Mouse (Mus musculus) adrenal gland, adult (tissue): Measurements from ENCODE around the gene Olfr231.

Experiments
- DNase-seq, 2 experiments: peaks; one replicate each; pipeline ENCODE4 v3.0.0; 2022 to 2023; ENCODE audit warnings: low spot score in 1 of 2; ENCODE audit not compliant: inconsistent age in 2 of 2

Gene Olfr231

DNA sequence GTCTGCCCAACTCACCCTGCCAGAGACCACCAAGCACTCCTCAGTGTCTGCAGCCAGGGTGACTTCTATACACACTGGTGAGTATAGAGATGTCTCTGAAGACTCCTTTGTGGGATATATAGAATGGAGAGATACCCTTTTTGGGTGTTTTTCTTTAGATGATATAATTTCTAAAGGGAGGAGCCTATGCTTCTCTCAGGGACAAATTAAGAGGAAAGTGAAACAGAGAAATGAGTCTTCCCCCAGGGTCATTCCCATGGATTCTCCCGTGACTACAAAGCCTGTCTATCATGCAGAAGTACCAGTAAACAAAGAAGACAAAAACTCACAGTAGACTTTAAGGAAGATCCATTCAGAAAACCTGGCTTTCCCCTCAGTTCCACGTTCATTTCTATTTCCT, at the start of gene Olfr231:
Olfr231 (minus strand) TSS at position 101 of the 400 bp plus-strand sequence.
- no peak for DNase-seq

DNA sequence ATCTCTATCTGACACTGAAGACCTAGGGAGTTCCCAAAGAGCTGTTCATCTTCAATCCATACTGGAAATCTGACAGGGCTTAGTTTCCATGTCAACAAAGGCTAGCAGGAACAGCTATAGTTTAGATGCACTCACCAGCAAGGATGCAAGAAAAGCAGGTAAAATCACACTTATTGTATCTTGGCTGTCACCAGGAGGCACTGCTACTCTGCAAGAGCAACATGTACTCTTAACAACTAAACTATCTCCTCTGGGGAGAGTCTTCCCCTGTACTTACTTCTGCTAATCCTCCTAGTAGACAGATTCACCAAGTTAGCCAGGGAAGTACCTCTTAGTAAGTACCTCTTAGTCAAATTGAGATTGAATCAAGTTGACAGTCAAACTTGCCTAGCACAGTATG, 48.1 kb upstream of the Olfr231 start:
- DNase-seq = no peak

DNA sequence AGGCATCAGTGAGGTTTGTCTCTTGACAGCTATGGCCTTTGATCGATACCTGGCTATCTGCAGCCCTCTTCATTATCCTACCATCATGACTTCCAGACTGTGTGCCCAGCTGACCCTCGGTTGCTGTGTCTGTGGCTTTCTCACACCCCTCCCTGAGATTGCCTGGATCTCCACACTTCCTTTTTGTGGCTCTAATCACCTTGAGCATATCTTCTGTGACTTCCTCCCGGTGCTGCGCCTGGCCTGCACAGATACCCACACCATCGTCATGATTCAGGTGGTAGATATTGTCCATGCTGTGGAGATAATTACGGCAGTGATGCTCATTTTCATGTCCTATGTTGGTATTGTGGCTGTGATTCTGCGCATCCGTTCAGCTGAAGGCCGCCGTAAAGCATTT, 38.1 kb upstream of the Olfr231 start:
- DNase-seq = no peak

GRCm38 (mm10) chr1:174158512-174158911, 37.5 kb upstream of the Olfr231 start:
- DNase-seq = no peak

- DNase-seq = no peak
Observed at GRCm38 (mm10) chr1:174157622-174158021, 36.7 kb upstream of the Olfr231 start.

GRCm38 (mm10) chr1:174155333-174155732, 34.4 kb upstream of the Olfr231 start, which contains the start of gene Olfr420:
TSS of gene Olfr420 (plus strand) at chr1:174155633.
- no peak for DNase-seq

DNA sequence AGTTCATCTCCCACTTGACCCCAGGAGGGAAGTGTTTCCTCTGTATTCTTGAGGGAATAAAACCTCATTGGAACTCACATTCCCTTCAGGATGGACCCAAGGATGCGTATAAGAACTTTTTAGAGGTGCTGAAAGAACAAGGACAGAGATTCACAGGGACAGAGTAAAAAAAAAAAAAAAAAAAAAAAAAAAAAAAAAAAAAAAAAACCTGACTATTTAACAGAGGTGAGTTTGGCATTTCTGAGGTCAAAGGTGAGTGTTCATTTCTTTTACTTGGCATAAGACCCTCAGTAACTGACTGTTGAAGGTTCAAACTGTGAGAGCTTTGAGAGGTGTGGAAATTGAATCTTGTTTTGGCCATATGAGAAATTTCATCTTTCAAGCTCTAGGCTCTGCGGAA, 28.3 kb upstream of the Olfr231 start:
- DNase-seq = no peak

- DNase-seq = no peak
Observed at GRCm38 (mm10) chr1:174146696-174147095, 25.7 kb upstream of the Olfr231 start.

- DNase-seq = no peak
Observed at GRCm38 (mm10) chr1:174141384-174141783, 20.4 kb upstream of the Olfr231 start.

DNA sequence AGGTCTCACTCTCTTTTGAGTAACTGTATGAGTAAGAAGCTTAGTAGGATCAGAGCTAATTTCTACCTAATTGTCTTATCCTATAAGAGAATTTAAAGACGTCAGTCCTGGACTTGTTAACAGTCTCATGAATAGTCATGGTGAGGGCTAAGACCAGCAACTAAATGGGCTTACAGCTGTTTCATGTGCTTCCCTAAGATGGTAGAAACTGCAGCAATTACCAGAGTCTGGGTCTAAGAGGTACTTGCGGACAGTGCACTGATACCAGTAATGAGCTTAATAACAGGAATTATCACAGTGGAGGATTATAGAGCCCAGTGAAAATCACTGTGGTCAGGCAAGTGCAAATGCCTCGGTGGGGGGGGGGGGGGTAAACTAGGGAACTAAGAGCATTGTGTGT, 11.0 kb upstream of the Olfr231 start:
- DNase-seq = no peak

- DNase-seq = no peak
Observed at GRCm38 (mm10) chr1:174131217-174131616, 10.3 kb upstream of the Olfr231 start, which contains the start of gene Olfr424. TSS of gene Olfr424 (plus strand) at chr1:174131517.

DNA sequence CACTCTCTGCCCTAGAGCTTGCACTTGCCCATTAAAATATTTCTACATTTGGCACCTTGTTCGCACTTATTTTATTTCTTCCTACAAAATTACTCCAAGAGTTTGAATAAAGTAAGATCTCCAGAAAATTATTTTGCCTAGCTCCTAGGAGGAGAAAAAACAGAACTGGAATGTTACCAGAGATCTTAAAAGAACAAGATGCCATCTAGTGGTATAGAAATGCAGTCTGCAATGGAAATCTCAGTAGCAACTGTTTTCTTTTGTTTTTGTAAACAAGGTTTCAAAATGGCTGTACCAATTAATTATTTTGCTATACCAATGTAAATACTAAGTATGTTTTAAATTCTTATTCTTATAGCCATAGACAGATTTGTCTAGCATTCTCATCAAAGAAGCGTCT, 17.2 kb downstream of the Olfr231 start:
- no peak for DNase-seq

DNA sequence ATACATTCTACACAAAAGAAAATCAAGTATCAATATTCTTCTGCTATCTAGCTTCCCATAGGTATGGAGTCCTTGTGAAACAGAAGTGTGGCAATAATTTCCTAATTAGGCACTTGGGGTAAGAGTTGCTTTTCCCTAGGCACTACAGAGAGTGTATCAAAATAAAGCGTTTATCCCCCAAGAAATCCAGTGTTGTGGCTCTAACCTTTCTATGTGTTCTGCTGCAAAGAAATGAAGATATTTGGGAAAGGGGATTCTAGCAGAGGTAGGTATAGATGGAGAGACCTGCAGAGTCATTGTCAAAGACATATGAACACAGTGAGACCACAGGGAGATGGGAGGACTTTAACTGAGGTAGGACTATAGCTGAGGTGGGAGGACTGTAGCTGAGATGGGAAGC, 24.4 kb downstream of the Olfr231 start, which contains the start of gene Olfr427:
Olfr427 (plus strand) TSS at position 301 of the 400 bp plus-strand sequence.
- no peak for DNase-seq

DNA sequence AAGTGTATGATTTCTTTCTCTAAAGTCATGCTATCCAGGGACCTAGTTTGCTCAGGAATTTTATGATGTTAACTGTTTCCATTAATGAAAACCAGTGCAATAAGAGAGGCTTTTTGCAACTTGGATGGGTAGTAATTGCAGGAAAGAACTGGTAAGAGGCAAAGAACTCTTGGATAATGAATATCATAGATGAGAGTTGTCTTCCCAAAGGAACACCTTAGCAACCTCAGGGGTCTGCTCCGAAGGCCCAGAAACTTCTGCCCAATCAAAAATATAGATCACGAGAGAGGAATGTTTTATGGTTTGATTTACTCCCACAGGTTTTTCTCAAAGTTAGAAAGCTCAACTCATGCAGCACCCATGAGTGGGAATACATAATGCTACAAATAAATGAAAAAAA, 36.9 kb downstream of the Olfr231 start, which contains the start of gene Olfr429:
Olfr429 (plus strand) TSS at position 301 of the 400 bp plus-strand sequence.
- no peak for DNase-seq

GRCm38 (mm10) chr1:174066305-174066704, 54.7 kb downstream of the Olfr231 start, which contains the start of gene Olfr430:
TSS of gene Olfr430 (plus strand) at chr1:174066605.
- DNase-seq = no peak
